Mouse (Mus musculus) heart, adult 2 months (tissue): ENCODE measurements around the gene Ddx43.
"Not testable (repeated sequence)": the region's sequence is repeated elsewhere in the genome, so short reads cannot be mapped to it uniquely, and the experiment has no call there.

ENCODE experiments used
- CTCF ChIP-seq: fragments of 200-600 bp; IDR thresholded peaks from 2 replicates; pipeline ENCODE4 v1.8.1; 2022; ENCODE audit warnings: antibody characterized with exemption, mild to moderate bottlenecking, moderate library complexity
- POLR2A ChIP-seq: fragments of 200-500 bp; IDR thresholded peaks from 2 replicates; pipeline ENCODE4 v1.6.1; 2011; ENCODE audit warnings: mild to moderate bottlenecking, low read depth, low read length, control low read depth; ENCODE audit not compliant: insufficient read depth

DNA sequence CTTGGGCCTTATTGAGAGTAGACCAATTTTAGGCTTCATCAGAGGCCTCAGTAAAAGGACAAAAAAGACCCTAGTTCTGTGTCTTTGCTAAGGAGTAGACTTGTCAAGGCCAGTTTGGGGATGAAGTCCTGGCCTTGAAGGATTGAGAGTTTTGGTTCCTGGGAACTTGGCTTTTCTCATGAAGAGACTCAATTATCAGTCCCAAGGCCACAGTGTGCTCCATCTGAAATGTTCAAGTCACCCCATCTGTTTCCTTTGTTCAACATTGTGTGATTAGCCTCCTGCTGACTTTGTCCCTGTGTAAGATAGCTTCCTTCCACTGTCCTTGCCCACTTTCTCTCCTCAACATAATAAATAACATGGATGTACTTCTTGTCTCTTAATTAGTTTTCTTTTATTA lies 45.6 kb upstream of the Ddx43 start:
- TF ChIP-seq POLR2A, CTCF: not testable (repeated sequence)
